Mouse (Mus musculus) C2C12 (cell line): ENCODE data around the gene Lmf1. TPM values are rescaled to one million over a fixed set of nuclear protein-coding genes. Genes with fewer than 3 reads are reported as not detected.

Experiments used
- H3K27me3 ChIP-seq: one replicate; pipeline ENCODE4 v1.6.1; 2011; ENCODE audit not compliant: control insufficient read depth, insufficient read depth, insufficient read length
- H3K36me3 ChIP-seq: one replicate; pipeline ENCODE4 v1.6.1; 2011; ENCODE audit not compliant: control insufficient read depth, insufficient read depth
- H3K4me3 ChIP-seq: one replicate; pipeline ENCODE4 v1.5.1; 2011; ENCODE audit warnings: mild to moderate bottlenecking, control low read depth; ENCODE audit not compliant: poor library complexity, insufficient read depth, severe bottlenecking
- H3K79me2 ChIP-seq: one replicate; pipeline ENCODE4 v1.6.1; 2011; ENCODE audit not compliant: control insufficient read depth, insufficient read depth
- H3K79me3 ChIP-seq: one replicate; pipeline ENCODE4 v1.6.1; 2011; ENCODE audit warnings: low read depth, control low read depth
- H3ac ChIP-seq: one replicate; pipeline ENCODE3; 2011; ENCODE audit warnings: low read depth; ENCODE audit not compliant: control insufficient read depth, insufficient read length
- CEBPB ChIP-seq: IDR thresholded peaks from one replicate; pipeline ENCODE4 v1.6.1; 2011; ENCODE audit warnings: low read depth, mild to moderate bottlenecking, control low read depth, moderate library complexity
- CTCF ChIP-seq: IDR thresholded peaks from one replicate; pipeline ENCODE4 v1.5.1; 2011; ENCODE audit not compliant: control insufficient read depth, insufficient read depth, insufficient read length
- FOSL1 ChIP-seq: IDR thresholded peaks from one replicate; pipeline ENCODE4 v1.8.0; 2011; ENCODE audit warnings: mild to moderate bottlenecking, low read length; ENCODE audit not compliant: poor library complexity, insufficient read depth, severe bottlenecking
- MAX ChIP-seq: IDR thresholded peaks from one replicate; pipeline ENCODE4 v1.6.1; 2011; ENCODE audit warnings: mild to moderate bottlenecking, control low read depth
- MYOD1 ChIP-seq: IDR thresholded peaks from one replicate; pipeline ENCODE4 v1.6.1; 2011; ENCODE audit warnings: low read depth; ENCODE audit not compliant: control insufficient read depth, insufficient read length
- MYOG ChIP-seq: IDR thresholded peaks from one replicate; pipeline ENCODE4 v1.6.1; 2011; ENCODE audit not compliant: control insufficient read depth, insufficient read length; ENCODE audit errors: extremely low read depth
- USF1 ChIP-seq: IDR thresholded peaks from one replicate; pipeline ENCODE4 v1.6.1; 2011; ENCODE audit warnings: low read depth, mild to moderate bottlenecking, control low read depth, moderate library complexity
- polyA plus RNA-seq: library from polyadenylated mRNA; unstranded; fragments of >200 nt; fragmentation: generic; extraction: Trizol; gene quantifications from one replicate; pipeline ENCODE4 v1.2.1, GENCODE M21; 2012; ENCODE audit warnings: missing spikeins

Lmf1 gene
- polyA plus RNA-seq, 1 experiment: 14.0 TPM

DNA sequence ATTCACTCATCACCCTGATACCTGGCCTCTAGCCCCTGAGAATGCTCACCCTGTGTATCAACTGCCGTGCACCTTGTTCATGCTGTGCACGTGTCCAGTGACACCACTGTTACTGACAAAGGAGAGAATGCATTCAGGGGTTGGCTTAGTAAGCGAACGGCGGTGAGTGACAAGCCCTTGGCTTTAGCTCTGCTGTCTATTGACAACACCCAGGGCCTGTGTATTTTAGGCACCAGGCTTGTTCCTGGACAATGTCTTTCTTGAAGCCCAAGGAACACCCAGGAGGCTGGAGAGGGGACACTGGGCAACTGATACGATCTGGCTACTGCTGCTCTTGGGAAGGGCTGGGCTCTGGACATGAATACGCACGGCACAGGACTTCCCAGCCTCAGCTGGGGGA, 3.2 kb downstream of the Lmf1 start:
- Histone ChIP-seq H3ac (no peak overlapping the region), H3K27me3 (no peaks in the 10 kb centered on the region), H3K36me3 (peaks cover 7% of the 10 kb centered on the region), H3K79me3 (no peaks in the 10 kb centered on the region), H3K79me2 (no peaks in the 10 kb centered on the region), H3K4me3 (no peak overlapping the region)
- TF ChIP-seq CEBPB: no peak
- no peak for TF ChIP-seq MYOG
- TF ChIP-seq MAX: no peak
- TF ChIP-seq FOSL1: no peak
- TF ChIP-seq MYOD1: no peak
- TF ChIP-seq USF1: no peak
- no peak for TF ChIP-seq CTCF

GRCm38 (mm10) chr17:25583099-25583498, 4.2 kb downstream of the Lmf1 start:
- Histone ChIP-seq H3K79me3 (no peaks in the 10 kb centered on the region), H3K36me3 (peaks cover 11% of the 10 kb centered on the region), H3ac (no peak overlapping the region), H3K27me3 (no peaks in the 10 kb centered on the region), H3K79me2 (no peaks in the 10 kb centered on the region), H3K4me3 (no peak overlapping the region)
- TF ChIP-seq MAX (no peak), USF1 (no peak), CEBPB (no peak), MYOD1 (no peak), FOSL1 (no peak), MYOG (no peak), CTCF (no peak)

GRCm38 (mm10) chr17:25583858-25584257, 5.0 kb downstream of the Lmf1 start:
- H3K79me2 ChIP-seq: no peaks in the 10 kb centered on the region
- peaks cover 11% of the 10 kb centered on the region for H3K36me3 ChIP-seq
- no peak for TF ChIP-seq MAX
- TF ChIP-seq CEBPB: no peak
- TF ChIP-seq MYOG: no peak
- TF ChIP-seq USF1: no peak
- TF ChIP-seq CTCF: no peak
- no peak for TF ChIP-seq FOSL1
- TF ChIP-seq MYOD1: no peak
- H3K4me3 ChIP-seq: no peak overlapping the region
- no peaks in the 10 kb centered on the region for H3K79me3 ChIP-seq
- no peaks in the 10 kb centered on the region for H3K27me3 ChIP-seq
- H3ac ChIP-seq: no peak overlapping the region

GRCm38 (mm10) chr17:25584646-25585045, 5.8 kb downstream of the Lmf1 start:
- TF ChIP-seq MYOD1 (no peak), MYOG (no peak), CTCF (no peak), MAX (no peak), FOSL1 (no peak), USF1 (no peak), CEBPB (no peak)
- H3K4me3 ChIP-seq: no peak overlapping the region
- no peak overlapping the region for H3ac ChIP-seq
- H3K27me3 ChIP-seq: no peaks in the 10 kb centered on the region
- peaks cover 11% of the 10 kb centered on the region for H3K36me3 ChIP-seq
- H3K79me2 ChIP-seq: no peaks in the 10 kb centered on the region
- no peaks in the 10 kb centered on the region for H3K79me3 ChIP-seq

GRCm38 (mm10) chr17:25590068-25590467, 11.2 kb downstream of the Lmf1 start:
- TF ChIP-seq CEBPB: no peak
- no peak for TF ChIP-seq MAX
- TF ChIP-seq USF1: no peak
- TF ChIP-seq MYOG: no peak
- Histone ChIP-seq H3K27me3 (no peaks in the 10 kb centered on the region), H3K4me3 (no peak overlapping the region), H3K79me3 (no peaks in the 10 kb centered on the region), H3ac (no peak overlapping the region), H3K36me3 (peaks cover 15% of the 10 kb centered on the region), H3K79me2 (no peaks in the 10 kb centered on the region)

DNA sequence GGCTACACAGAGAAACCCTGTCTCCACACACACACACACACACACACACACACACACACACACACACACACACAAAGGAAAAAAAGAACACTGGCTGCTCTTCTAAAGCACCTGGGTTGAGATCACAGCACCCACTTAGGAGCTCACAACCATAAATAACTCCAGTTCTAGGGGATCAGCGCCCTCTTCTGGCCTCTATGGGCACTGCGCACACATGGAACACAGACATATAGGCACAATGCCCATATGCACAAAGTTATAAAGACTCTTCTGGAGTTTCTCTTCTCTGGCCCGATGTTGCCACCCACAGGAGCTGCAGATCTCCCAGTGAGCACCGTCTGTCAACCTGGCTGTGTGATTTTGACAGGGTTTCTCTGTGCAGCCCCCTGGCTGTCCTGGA, 12.1 kb downstream of the Lmf1 start:
- TF ChIP-seq CEBPB (no peak), FOSL1 (no peak), CTCF (no peak), MYOG (no peak), MAX (no peak), USF1 (no peak), MYOD1 (no peak)

More for the DNA sequence above, 12.1 kb downstream of the Lmf1 start:
- no peak overlapping the region for H3K4me3 ChIP-seq
- no peaks in the 10 kb centered on the region for H3K79me2 ChIP-seq
- H3K27me3 ChIP-seq: no peaks in the 10 kb centered on the region
- H3ac ChIP-seq: no peak overlapping the region
- peaks cover 9% of the 10 kb centered on the region for H3K36me3 ChIP-seq
- H3K79me3 ChIP-seq: no peaks in the 10 kb centered on the region
